Mouse (Mus musculus) limb, embryonic 15.5 days (tissue): ENCODE measurements around the gene Mr1. TPM values are rescaled to one million over a fixed set of nuclear protein-coding genes. Genes with fewer than 3 reads are reported as not detected.

ENCODE experiments used
- ATAC-seq: fragments of 200-750 bp; cut with Nextera tagmentation; 2 replicates; pipeline ENCODE4 v1.8.0; 2017; ENCODE audit warnings: low read depth, moderate TSS enrichment; ENCODE audit not compliant: insufficient number of reproducible peaks, low FRiP score, low TSS enrichment
- H3K27ac ChIP-seq: fragments of 300-500 bp; sonication (generic); 2 replicates; pipeline ENCODE4 v1.5.1; 2015; ENCODE audit warnings: moderate library complexity, mild to moderate bottlenecking, inconsistent platforms
- H3K27me3 ChIP-seq: fragments of 300-500 bp; sonication (generic); 2 replicates; pipeline ENCODE4 v1.6.1; 2015; ENCODE audit warnings: inconsistent platforms
- H3K36me3 ChIP-seq: fragments of 300-500 bp; sonication (generic); 2 replicates; pipeline ENCODE4 v1.6.1; 2015; ENCODE audit warnings: inconsistent platforms
- H3K4me1 ChIP-seq: fragments of 300-500 bp; sonication (generic); 2 replicates; pipeline ENCODE4 v1.6.1; 2015; ENCODE audit warnings: inconsistent platforms
- H3K4me2 ChIP-seq: fragments of 300-500 bp; sonication (generic); 2 replicates; pipeline ENCODE4 v1.6.1; 2015; ENCODE audit warnings: mild to moderate bottlenecking, inconsistent platforms
- H3K4me3 ChIP-seq: fragments of 300-500 bp; sonication (generic); 2 replicates; pipeline ENCODE4 v1.5.1; 2015; ENCODE audit warnings: mild to moderate bottlenecking, inconsistent platforms
- H3K9ac ChIP-seq: fragments of 300-500 bp; sonication (generic); 2 replicates; pipeline ENCODE4 v1.6.1; 2015; ENCODE audit warnings: inconsistent platforms
- H3K9me3 ChIP-seq: fragments of 300-500 bp; sonication (generic); 2 replicates; pipeline ENCODE4 v1.6.1; 2016; ENCODE audit warnings: inconsistent platforms
- WGBS: fragments of 180-500 bp; shearing (Covaris S2); methylation state at CpG from one replicate; pipeline ENCODE4 v1.1.7; 2015; 5-methylcytosine and 5-hydroxymethylcytosine counted together
- polyA plus RNA-seq: library from polyadenylated mRNA; unstranded; fragments of >200 nt; fragmentation: Nextera tagmentation; extraction: Ambion mirVana; gene quantifications from 2 replicates; pipeline ENCODE4 v1.2.1, GENCODE M21; 2015

Gene Mr1
- polyA plus RNA-seq, 1 experiment from 2014 or later, result 9.6 TPM

DNA sequence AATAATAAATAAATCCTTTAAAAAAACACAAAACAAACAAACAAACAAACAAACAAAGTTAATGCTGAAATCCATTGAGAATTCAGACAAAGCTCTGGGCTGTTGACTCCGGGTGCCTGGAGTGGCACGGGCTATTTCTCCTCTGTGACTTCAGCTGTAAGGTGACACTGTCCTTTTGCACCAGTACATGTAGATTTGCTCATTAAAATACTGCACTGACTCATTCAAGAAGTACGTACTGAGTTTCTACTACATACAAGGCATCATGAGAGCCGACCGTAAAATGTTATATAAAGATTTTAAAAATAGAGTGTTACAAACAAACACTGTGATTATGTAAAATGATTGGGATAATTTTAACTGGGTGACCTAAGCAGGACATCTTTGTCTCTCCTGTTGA is 22.2 kb downstream of the Mr1 start:
- Histone ChIP-seq H3K27ac (no peak overlapping the region), H3K36me3 (no peaks in the 10 kb centered on the region), H3K4me3 (no peak overlapping the region), H3K9me3 (no peaks in the 10 kb centered on the region), H3K4me2 (no peak overlapping the region), H3K27me3 (no peaks in the 10 kb centered on the region), H3K4me1 (peaks cover 4% of the 10 kb centered on the region; the same call in 1 of the 2 replicates), H3K9ac (no peak overlapping the region)
- ATAC-seq, result no peak
- 86% methylated on average over 5 of the region's 5 CpGs for WGBS

DNA sequence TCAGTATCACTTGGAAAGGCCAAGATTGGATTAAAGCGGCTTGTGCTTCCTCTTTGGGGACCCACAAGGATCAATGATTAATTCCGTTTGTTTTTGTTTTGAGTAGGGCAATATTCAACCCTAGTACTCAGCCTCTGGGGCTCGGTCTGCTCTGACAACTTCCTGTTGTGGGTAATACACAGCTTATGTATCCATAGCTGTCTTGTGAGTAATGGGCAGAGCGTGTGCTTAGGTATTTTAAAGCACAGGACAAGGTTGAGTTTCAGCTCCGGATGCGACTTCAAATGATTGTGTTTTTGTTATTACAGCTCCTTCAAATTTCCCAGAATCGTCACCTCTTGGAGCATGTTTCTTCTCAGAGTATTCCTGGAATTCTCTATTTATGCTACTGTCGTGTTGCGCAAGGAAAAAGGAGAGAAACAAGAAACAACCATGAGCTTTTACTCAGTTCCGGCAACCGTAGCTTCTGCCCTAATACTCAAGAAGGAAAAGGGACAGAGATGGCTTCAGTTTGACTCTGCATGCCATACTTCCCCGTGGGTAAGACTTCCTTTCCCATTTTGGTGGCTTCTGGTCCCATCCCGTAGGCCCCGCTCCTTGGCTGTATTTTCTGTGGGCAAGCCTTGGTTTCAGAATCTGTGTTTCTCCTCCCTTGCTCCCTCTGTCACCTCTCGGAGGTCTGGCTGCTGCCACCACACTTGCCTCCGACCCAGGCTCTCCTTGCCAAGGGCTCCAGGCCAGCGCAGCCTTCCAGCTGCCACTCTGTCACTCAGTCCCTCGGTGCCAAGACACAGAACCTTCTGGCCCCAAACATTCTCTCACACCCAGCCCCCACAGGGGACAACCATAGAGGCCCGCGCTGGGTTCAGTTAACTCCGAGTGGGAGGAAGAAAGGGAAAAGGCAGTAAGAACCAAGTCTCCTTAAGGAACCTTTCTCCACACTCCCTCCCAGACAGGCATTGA is 24.4 kb downstream of the Mr1 start:
- Histone ChIP-seq H3K27ac (peak overlapping the region; percentile 43; the same call in 1 of the 2 replicates), H3K9ac (no peak overlapping the region), H3K9me3 (no peaks in the 10 kb centered on the region), H3K4me1 (peaks cover 4% of the 10 kb centered on the region; the same call in 1 of the 2 replicates), H3K27me3 (no peaks in the 10 kb centered on the region), H3K36me3 (no peaks in the 10 kb centered on the region), H3K4me3 (no peak overlapping the region), H3K4me2 (no peak overlapping the region)
- 71% methylated on average over 21 of the region's 21 CpGs for WGBS
- no peak for ATAC-seq

GRCm38 (mm10) chr1:155119719-155120118 is 26.9 kb downstream of the Mr1 start:
- H3K27me3 ChIP-seq, result no peaks in the 10 kb centered on the region
- peaks cover 4% of the 10 kb centered on the region; the same call in 1 of the 2 replicates for H3K4me1 ChIP-seq
- H3K36me3 ChIP-seq, result no peaks in the 10 kb centered on the region
- H3K27ac ChIP-seq, result no peak overlapping the region
- H3K4me3 ChIP-seq, result no peak overlapping the region
- no peak overlapping the region for H3K9ac ChIP-seq
- H3K4me2 ChIP-seq, result no peak overlapping the region
- H3K9me3 ChIP-seq, result no peaks in the 10 kb centered on the region
- ATAC-seq, result no peak
- WGBS, result 39% methylated on average over 1 of the region's 1 CpGs

- no peak overlapping the region for H3K27ac ChIP-seq
- H3K36me3 ChIP-seq, result no peaks in the 10 kb centered on the region
- H3K4me3 ChIP-seq, result no peak overlapping the region
- H3K9me3 ChIP-seq, result no peaks in the 10 kb centered on the region
- H3K4me2 ChIP-seq, result no peak overlapping the region
- H3K27me3 ChIP-seq, result no peaks in the 10 kb centered on the region
- no peak for ATAC-seq
- WGBS, result 28% methylated on average over 3 of the region's 3 CpGs
- H3K9ac ChIP-seq, result no peak overlapping the region
- peaks cover 10% of the 10 kb centered on the region for H3K4me1 ChIP-seq
These were observed 32.7 kb downstream of the Mr1 start for GRCm38 (mm10) chr1:155113946-155114345.

GRCm38 (mm10) chr1:155112875-155113274 is 33.7 kb downstream of the Mr1 start:
- no peak overlapping the region for H3K4me2 ChIP-seq
- 81% methylated on average over 1 of the region's 1 CpGs for WGBS
- H3K27ac ChIP-seq, result no peak overlapping the region
- no peak overlapping the region for H3K9ac ChIP-seq
- no peaks in the 10 kb centered on the region for H3K9me3 ChIP-seq
- no peak overlapping the region for H3K4me3 ChIP-seq
- H3K27me3 ChIP-seq, result no peaks in the 10 kb centered on the region
- H3K4me1 ChIP-seq, result peaks cover 15% of the 10 kb centered on the region
- H3K36me3 ChIP-seq, result no peaks in the 10 kb centered on the region
- ATAC-seq, result no peak

DNA sequence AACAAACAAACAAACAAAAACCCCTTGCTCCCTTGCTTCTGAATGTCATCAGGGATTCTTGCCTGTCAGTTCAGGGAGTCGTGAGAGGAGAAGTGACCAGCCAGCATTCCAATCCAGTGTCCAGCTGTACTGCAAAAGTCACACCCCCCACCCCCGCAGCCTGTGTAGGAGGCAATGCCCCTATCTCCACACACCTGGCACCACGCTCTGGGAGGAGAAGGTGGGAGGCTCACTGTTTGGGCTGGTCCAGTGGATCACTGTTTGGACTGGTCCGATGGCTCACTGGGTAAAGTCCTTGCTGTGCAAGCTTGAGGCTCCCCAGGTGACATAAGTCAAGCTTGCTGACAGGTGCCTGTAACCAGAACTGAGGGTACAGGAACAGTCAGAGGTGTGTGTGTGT is 34.5 kb downstream of the Mr1 start:
- Histone ChIP-seq H3K27me3 (no peaks in the 10 kb centered on the region), H3K9ac (no peak overlapping the region), H3K27ac (no peak overlapping the region), H3K4me1 (peaks cover 15% of the 10 kb centered on the region), H3K4me3 (no peak overlapping the region), H3K9me3 (no peaks in the 10 kb centered on the region), H3K36me3 (no peaks in the 10 kb centered on the region), H3K4me2 (no peak overlapping the region)
- WGBS, result 48% methylated on average over 4 of the region's 4 CpGs
- no peak for ATAC-seq

DNA sequence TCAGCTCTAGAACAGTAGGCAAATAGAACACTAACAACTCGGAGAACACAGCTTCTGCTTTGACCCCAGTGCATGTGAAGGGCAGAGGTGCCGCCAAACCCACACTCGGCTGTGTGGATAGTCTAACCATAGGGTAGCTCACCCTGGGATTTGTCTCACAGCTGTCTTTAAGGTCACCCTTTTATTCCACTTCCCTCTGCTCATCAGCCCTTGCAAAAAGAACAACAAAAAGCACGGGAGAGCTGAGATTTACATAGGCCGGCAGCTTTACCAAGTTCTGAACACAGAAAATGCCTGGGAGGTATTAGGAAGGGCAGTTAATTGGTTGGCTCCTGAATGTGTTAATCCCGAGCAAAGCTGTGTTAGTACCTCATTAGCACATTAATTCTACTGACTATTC is 35.1 kb downstream of the Mr1 start:
- H3K9me3 ChIP-seq, result no peaks in the 10 kb centered on the region
- no peaks in the 10 kb centered on the region for H3K36me3 ChIP-seq
- H3K27ac ChIP-seq, result no peak overlapping the region
- H3K4me3 ChIP-seq, result no peak overlapping the region
- H3K27me3 ChIP-seq, result no peaks in the 10 kb centered on the region
- no peak overlapping the region for H3K4me2 ChIP-seq
- WGBS, result 36% methylated on average over 6 of the region's 6 CpGs
- no peak for ATAC-seq
- H3K9ac ChIP-seq, result no peak overlapping the region
- peaks cover 15% of the 10 kb centered on the region for H3K4me1 ChIP-seq

- Histone ChIP-seq H3K27ac (no peak overlapping the region), H3K9me3 (no peaks in the 10 kb centered on the region), H3K9ac (no peak overlapping the region), H3K4me2 (peak overlapping the region; percentile 29), H3K36me3 (no peaks in the 10 kb centered on the region), H3K4me3 (no peak overlapping the region), H3K4me1 (peaks cover 15% of the 10 kb centered on the region), H3K27me3 (no peaks in the 10 kb centered on the region)
- no peak for ATAC-seq
- 21% methylated on average over 18 of the region's 18 CpGs for WGBS
These were observed 36.9 kb downstream of the Mr1 start for GRCm38 (mm10) chr1:155109387-155110350.

DNA sequence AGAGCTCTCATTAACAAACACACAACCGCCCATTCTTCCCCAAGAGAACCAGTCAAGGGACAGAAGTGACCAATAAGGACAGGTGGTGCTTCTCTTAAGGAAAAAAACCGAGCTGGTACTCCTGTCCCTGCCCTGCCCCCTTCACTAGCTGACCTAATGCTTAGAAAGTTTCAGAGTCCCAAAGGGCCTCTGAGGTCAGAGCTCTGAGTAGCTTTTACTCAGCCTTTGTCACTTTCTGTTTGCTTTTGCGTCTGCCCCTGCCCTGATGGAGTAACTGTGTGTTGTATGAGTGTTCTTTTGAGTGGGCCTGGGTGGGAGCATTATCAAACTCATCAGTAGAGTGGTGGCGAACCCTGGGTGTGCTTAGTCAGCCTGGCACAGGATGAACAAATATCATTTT is 38.2 kb downstream of the Mr1 start:
- H3K27ac ChIP-seq, result no peak overlapping the region
- H3K36me3 ChIP-seq, result no peaks in the 10 kb centered on the region
- no peak for ATAC-seq
- H3K4me1 ChIP-seq, result peaks cover 15% of the 10 kb centered on the region
- no peak overlapping the region for H3K4me3 ChIP-seq
- H3K9me3 ChIP-seq, result no peaks in the 10 kb centered on the region
- no peaks in the 10 kb centered on the region for H3K27me3 ChIP-seq
- H3K4me2 ChIP-seq, result no peak overlapping the region
- WGBS, result 45% methylated on average over 4 of the region's 4 CpGs
- H3K9ac ChIP-seq, result no peak overlapping the region

GRCm38 (mm10) chr1:155107843-155108242 is 38.8 kb downstream of the Mr1 start:
- Histone ChIP-seq H3K36me3 (no peaks in the 10 kb centered on the region), H3K27ac (no peak overlapping the region), H3K27me3 (no peaks in the 10 kb centered on the region), H3K9ac (no peak overlapping the region), H3K4me3 (no peak overlapping the region), H3K4me1 (peaks cover 15% of the 10 kb centered on the region), H3K9me3 (no peaks in the 10 kb centered on the region), H3K4me2 (no peak overlapping the region)
- no peak for ATAC-seq
- 30% methylated on average over 5 of the region's 5 CpGs for WGBS

- Histone ChIP-seq H3K4me3 (no peak overlapping the region), H3K36me3 (no peaks in the 10 kb centered on the region), H3K9ac (no peak overlapping the region), H3K27ac (no peak overlapping the region), H3K27me3 (no peaks in the 10 kb centered on the region), H3K4me1 (peaks cover 15% of the 10 kb centered on the region), H3K9me3 (no peaks in the 10 kb centered on the region), H3K4me2 (no peak overlapping the region)
- 50% methylated on average over 1 of the region's 1 CpGs for WGBS
- no peak for ATAC-seq
These were observed 40.3 kb downstream of the Mr1 start for GRCm38 (mm10) chr1:155106310-155106709.

- 76% methylated on average over 5 of the region's 5 CpGs for WGBS
- H3K9ac ChIP-seq, result no peak overlapping the region
- ATAC-seq, result no peak
- H3K36me3 ChIP-seq, result no peaks in the 10 kb centered on the region
- no peaks in the 10 kb centered on the region for H3K9me3 ChIP-seq
- no peaks in the 10 kb centered on the region for H3K27me3 ChIP-seq
- H3K4me2 ChIP-seq, result no peak overlapping the region
- H3K4me1 ChIP-seq, result peaks cover 9% of the 10 kb centered on the region
- H3K4me3 ChIP-seq, result no peak overlapping the region
- no peak overlapping the region for H3K27ac ChIP-seq
These were observed 42.6 kb downstream of the Mr1 start for GRCm38 (mm10) chr1:155103991-155104390.
